Mouse (Mus musculus) liver, embryonic 16.5 days (tissue): ENCODE data around the gene Rpl21. TPM values are rescaled to one million over a fixed set of nuclear protein-coding genes. Genes with fewer than 3 reads are reported as not detected.
"Not testable (repeated sequence)": the region's sequence is repeated elsewhere in the genome, so short reads cannot be mapped to it uniquely, and the experiment has no call there.

Source experiments
- ATAC-seq: fragments of 200-750 bp; cut with Nextera tagmentation; 2 replicates; pipeline ENCODE4 v1.8.0; 2017; ENCODE audit warnings: low read depth, mild to moderate bottlenecking, moderate number of reproducible peaks, moderate library complexity
- H3K27ac ChIP-seq: fragments of 300-500 bp; sonication (generic); 2 replicates; pipeline ENCODE4 v1.5.1; 2014; ENCODE audit warnings: mild to moderate bottlenecking, low read length
- H3K27me3 ChIP-seq: fragments of 300-500 bp; sonication (generic); 2 replicates; pipeline ENCODE4 v1.6.1; 2014; ENCODE audit warnings: low read depth, low read length, mixed read lengths; ENCODE audit not compliant: control insufficient read depth, insufficient read depth
- H3K36me3 ChIP-seq: fragments of 300-500 bp; sonication (generic); 2 replicates; pipeline ENCODE4 v1.6.1; 2014; ENCODE audit warnings: mild to moderate bottlenecking; ENCODE audit not compliant: control insufficient read depth, insufficient read depth
- H3K4me1 ChIP-seq: fragments of 300-500 bp; sonication (generic); 2 replicates; pipeline ENCODE4 v1.6.1; 2014; ENCODE audit warnings: low read depth, low read length, mixed read lengths; ENCODE audit not compliant: control insufficient read depth
- H3K4me2 ChIP-seq: fragments of 300-500 bp; sonication (generic); 2 replicates; pipeline ENCODE4 v1.6.1; 2014; ENCODE audit warnings: low read depth, low read length, mixed read lengths
- H3K4me3 ChIP-seq: fragments of 300-500 bp; sonication (generic); 2 replicates; pipeline ENCODE4 v1.5.1; 2014; ENCODE audit warnings: low read depth, mild to moderate bottlenecking, low read length
- H3K9ac ChIP-seq: fragments of 300-500 bp; sonication (generic); 2 replicates; pipeline ENCODE4 v1.6.1; 2014; ENCODE audit warnings: low read depth, low read length
- H3K9me3 ChIP-seq: fragments of 300-500 bp; sonication (generic); replicated peaks from 2 replicates; pipeline ENCODE4 v1.6.1; 2016; ENCODE audit warnings: low read length; ENCODE audit not compliant: control insufficient read depth
- WGBS: fragments of 180-500 bp; shearing (Covaris S2); extraction: QIAGEN DNeasy Blood & Tissue Kit; methylation state at CpG from one replicate; pipeline ENCODE4 v1.1.7; 2014; ENCODE audit not compliant: insufficient replicate concordance; 5-methylcytosine and 5-hydroxymethylcytosine counted together
- polyA plus RNA-seq: library from polyadenylated mRNA; unstranded; fragments of >200 nt; fragmentation: Nextera tagmentation; extraction: Ambion mirVana; gene quantifications from 2 replicates; pipeline ENCODE4 v1.2.1, GENCODE M21; 2015

The Rpl21 gene
- polyA plus RNA-seq, 1 experiment from 2014 or later: 251 TPM

DNA sequence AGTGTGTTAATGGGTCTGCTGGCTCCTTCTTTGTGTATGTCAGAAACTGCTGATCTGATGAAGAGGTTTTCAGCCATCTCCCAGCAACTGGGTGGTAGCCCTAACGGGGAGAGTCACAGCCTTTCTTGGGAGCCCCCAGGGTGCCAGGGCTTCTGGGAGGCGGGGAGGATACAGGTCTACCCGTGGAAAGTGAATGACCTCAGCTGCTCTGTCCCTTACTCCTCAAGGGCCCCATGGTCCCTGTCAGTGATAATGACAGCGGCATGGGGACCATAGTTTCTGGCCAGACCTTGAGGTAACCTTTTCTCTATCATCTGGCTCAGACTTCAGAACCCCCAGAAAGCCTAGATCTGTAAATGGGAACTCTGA, 35.2 kb downstream of the Rpl21 start:
- Histone ChIP-seq H3K27ac (peak overlapping the region; percentile 4; the same call in 1 of the 2 replicates), H3K9me3 (no peaks in the 10 kb centered on the region), H3K36me3 (no peaks in the 10 kb centered on the region), H3K9ac (0 out of 2 replicates have a peak overlapping the region, but pooled peaks have one; percentile 11), H3K4me3 (no peak overlapping the region), H3K4me2 (peak overlapping the region; percentile 36), H3K4me1 (peaks cover 28% of the 10 kb centered on the region), H3K27me3 (no peaks in the 10 kb centered on the region)
- ATAC-seq: no peak
- WGBS: 16% methylated on average over 4 of the region's 4 CpGs

GRCm38 (mm10) chr5:146872981-146873631, 40.4 kb downstream of the Rpl21 start:
- 75% methylated on average over 5 of the region's 5 CpGs for WGBS
- H3K4me3 ChIP-seq: no peak overlapping the region
- H3K27me3 ChIP-seq: no peaks in the 10 kb centered on the region
- H3K4me1 ChIP-seq: peaks cover under 1% of the 10 kb centered on the region; the same call in 1 of the 2 replicates
- H3K9ac ChIP-seq: no peak overlapping the region
- no peak for ATAC-seq
- H3K9me3 ChIP-seq: no peaks in the 10 kb centered on the region
- H3K27ac ChIP-seq: no peak overlapping the region
- H3K36me3 ChIP-seq: no peaks in the 10 kb centered on the region
- no peak overlapping the region for H3K4me2 ChIP-seq

DNA sequence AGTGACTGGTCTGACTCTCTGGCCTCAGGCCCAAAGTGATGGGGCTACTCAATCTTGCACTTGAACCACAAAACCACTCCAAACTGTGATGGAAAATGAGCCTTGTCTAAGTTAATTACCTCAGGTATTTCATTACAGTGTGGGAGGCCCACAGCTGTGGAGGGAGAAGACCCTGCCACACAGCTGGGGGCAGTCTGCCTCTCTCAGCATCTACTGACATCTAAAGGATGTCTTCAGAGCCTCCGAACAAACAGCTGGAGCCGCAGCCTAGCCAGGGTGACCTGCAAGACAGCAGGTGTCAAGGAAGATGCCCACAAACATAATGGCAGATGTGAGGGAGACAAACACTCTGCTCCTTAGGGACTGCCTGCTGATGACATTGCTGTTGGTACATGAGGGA, 43.3 kb downstream of the Rpl21 start:
- H3K9me3 ChIP-seq: no peaks in the 10 kb centered on the region
- H3K36me3 ChIP-seq: no peaks in the 10 kb centered on the region
- no peak overlapping the region for H3K4me2 ChIP-seq
- no peak overlapping the region for H3K4me3 ChIP-seq
- 77% methylated on average over 2 of the region's 2 CpGs for WGBS
- no peak overlapping the region for H3K9ac ChIP-seq
- no peak overlapping the region for H3K27ac ChIP-seq
- ATAC-seq: no peak
- H3K27me3 ChIP-seq: no peaks in the 10 kb centered on the region
- H3K4me1 ChIP-seq: no peaks in the 10 kb centered on the region

DNA sequence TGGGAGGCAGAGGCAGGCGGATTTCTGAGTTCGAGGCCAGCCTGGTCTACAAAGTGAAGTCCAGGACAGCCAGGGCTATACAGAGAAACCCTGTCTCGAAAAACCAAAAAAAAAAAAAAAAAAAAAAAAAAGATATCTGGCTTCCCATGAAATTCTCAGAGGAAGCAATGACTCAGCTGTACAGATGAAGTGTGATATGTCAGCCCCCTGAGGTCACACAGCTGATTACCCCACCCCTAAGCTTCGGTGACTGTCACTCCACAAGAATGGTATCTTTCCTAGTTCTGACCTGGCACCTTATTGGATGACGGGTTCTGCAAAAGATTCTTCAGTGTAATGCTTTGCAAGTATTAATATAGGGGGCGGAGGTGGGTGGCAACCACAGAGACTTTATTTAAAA, 45.2 kb downstream of the Rpl21 start:
- not testable (repeated sequence) for H3K4me1 ChIP-seq, H3K9me3 ChIP-seq, ATAC-seq, H3K9ac ChIP-seq, H3K36me3 ChIP-seq, H3K4me2 ChIP-seq, H3K4me3 ChIP-seq, H3K27me3 ChIP-seq, H3K27ac ChIP-seq
- 42% methylated on average over 4 of the region's 6 CpGs for WGBS

- no peak for ATAC-seq
- WGBS: 37% methylated on average over 6 of the region's 6 CpGs
- H3K4me1 ChIP-seq: no peaks in the 10 kb centered on the region
These were observed 49.6 kb downstream of the Rpl21 start for GRCm38 (mm10) chr5:146882261-146882660.

GRCm38 (mm10) chr5:146883053-146883452, 50.4 kb downstream of the Rpl21 start:
- H3K36me3 ChIP-seq: no peaks in the 10 kb centered on the region
- H3K4me2 ChIP-seq: no peak overlapping the region
- no peaks in the 10 kb centered on the region for H3K4me1 ChIP-seq
- H3K27me3 ChIP-seq: no peaks in the 10 kb centered on the region
- H3K9me3 ChIP-seq: no peaks in the 10 kb centered on the region
- H3K4me3 ChIP-seq: no peak overlapping the region
- H3K9ac ChIP-seq: no peak overlapping the region
- WGBS: 65% methylated on average over 7 of the region's 7 CpGs
- ATAC-seq: no peak
- H3K27ac ChIP-seq: no peak overlapping the region

More at GRCm38 (mm10) chr5:146882261-146882660, 49.6 kb downstream of the Rpl21 start:
- no peak overlapping the region for H3K4me3 ChIP-seq
- H3K27ac ChIP-seq: no peak overlapping the region
- no peaks in the 10 kb centered on the region for H3K27me3 ChIP-seq
- no peaks in the 10 kb centered on the region for H3K36me3 ChIP-seq
- H3K9ac ChIP-seq: no peak overlapping the region
- no peaks in the 10 kb centered on the region for H3K9me3 ChIP-seq
- H3K4me2 ChIP-seq: no peak overlapping the region

GRCm38 (mm10) chr5:146883486-146884272, 51.0 kb downstream of the Rpl21 start:
- ATAC-seq: no peak
- H3K27me3 ChIP-seq: no peaks in the 10 kb centered on the region
- WGBS: 76% methylated on average over 15 of the region's 15 CpGs
- H3K4me3 ChIP-seq: no peak overlapping the region
- no peak overlapping the region for H3K27ac ChIP-seq
- H3K4me1 ChIP-seq: no peaks in the 10 kb centered on the region
- no peak overlapping the region for H3K9ac ChIP-seq
- H3K36me3 ChIP-seq: no peaks in the 10 kb centered on the region
- H3K4me2 ChIP-seq: no peak overlapping the region
- no peaks in the 10 kb centered on the region for H3K9me3 ChIP-seq
